Mouse (Mus musculus) limb, embryonic 11.5 days (tissue): ENCODE results near the gene Mettl21a. TPM values are rescaled to one million over a fixed set of nuclear protein-coding genes. Genes with fewer than 3 reads are reported as not detected.

Experiments
- ATAC-seq: fragments of 200-750 bp; cut with Nextera tagmentation; 2 replicates; pipeline ENCODE4 v1.8.0; 2017; ENCODE audit warnings: low read depth; ENCODE audit not compliant: insufficient number of reproducible peaks, low FRiP score, low TSS enrichment
- DNase-seq: peaks from one replicate; pipeline ENCODE4 v3.0.0-alpha.2; 2015; ENCODE audit warnings: low spot score
- H3K27ac ChIP-seq: fragments of 300-500 bp; sonication (generic); replicated peaks from 2 replicates; pipeline ENCODE4 v1.5.1; 2014; ENCODE audit warnings: low read depth, mild to moderate bottlenecking, low read length
- H3K27me3 ChIP-seq: fragments of 300-500 bp; sonication (generic); 2 replicates; pipeline ENCODE4 v1.6.1; 2014; ENCODE audit warnings: mild to moderate bottlenecking, low read length, mixed read lengths; ENCODE audit not compliant: control insufficient read depth, insufficient read depth
- H3K36me3 ChIP-seq: fragments of 300-500 bp; sonication (generic); 2 replicates; pipeline ENCODE4 v1.6.1; 2014; ENCODE audit warnings: mild to moderate bottlenecking, low read length, moderate library complexity, mixed read lengths; ENCODE audit not compliant: control insufficient read depth, insufficient read depth
- H3K4me1 ChIP-seq: fragments of 300-500 bp; sonication (generic); 2 replicates; pipeline ENCODE4 v1.6.1; 2014; ENCODE audit warnings: low read length, mixed read lengths; ENCODE audit not compliant: control insufficient read depth, insufficient read depth
- H3K4me2 ChIP-seq: fragments of 300-500 bp; sonication (generic); 2 replicates; pipeline ENCODE4 v1.6.1; 2014; ENCODE audit warnings: low read depth, mild to moderate bottlenecking, moderate library complexity; ENCODE audit not compliant: severe bottlenecking
- H3K4me3 ChIP-seq: fragments of 300-500 bp; sonication (generic); 2 replicates; pipeline ENCODE4 v1.5.1; 2014; ENCODE audit warnings: low read depth, low read length
- H3K9ac ChIP-seq: fragments of 300-500 bp; sonication (generic); 2 replicates; pipeline ENCODE4 v1.6.1; 2014; ENCODE audit warnings: mild to moderate bottlenecking, low read length
- H3K9me3 ChIP-seq: fragments of 300-500 bp; sonication (generic); 2 replicates; pipeline ENCODE4 v1.6.1; 2016; ENCODE audit warnings: low read length; ENCODE audit not compliant: control insufficient read depth
- WGBS: fragments of 180-500 bp; shearing (Covaris S2); extraction: QIAGEN DNeasy Blood & Tissue Kit; methylation state at CpG from one replicate; pipeline ENCODE4 v1.1.7; 2014; 5-methylcytosine and 5-hydroxymethylcytosine counted together
- polyA plus RNA-seq: library from polyadenylated mRNA; unstranded; fragments of >200 nt; fragmentation: Nextera tagmentation; extraction: Ambion mirVana; gene quantifications from 2 replicates; pipeline ENCODE4 v1.2.1, GENCODE M21; 2014

Mettl21a gene
- polyA plus RNA-seq, 1 experiment from 2014 or later = 22.4 TPM

DNA sequence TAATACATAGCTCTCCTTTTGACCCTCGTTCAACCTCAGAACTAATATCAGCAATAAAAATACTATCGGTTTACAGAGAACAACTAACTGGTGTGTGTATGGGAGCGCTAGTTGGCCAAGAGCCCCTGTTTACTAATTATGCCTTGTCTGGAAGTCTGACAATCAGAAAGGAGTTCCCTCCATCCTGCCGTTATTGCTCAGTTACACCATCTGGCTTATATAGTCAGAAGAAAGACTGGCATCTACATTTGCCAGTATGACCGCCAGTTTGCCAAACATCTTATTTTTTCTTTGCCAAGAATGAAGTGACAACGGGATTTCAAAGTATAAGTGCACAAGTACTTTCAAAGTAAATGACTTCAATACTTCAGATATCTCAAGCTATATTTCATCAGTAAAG, 24.0 kb upstream of the Mettl21a start:
- ATAC-seq (no peak), DNase-seq (no peak)
- Histone ChIP-seq H3K4me1 (no peaks in the 10 kb centered on the region), H3K4me3 (no peak overlapping the region), H3K27me3 (no peaks in the 10 kb centered on the region), H3K9ac (no peak overlapping the region), H3K4me2 (no peak overlapping the region), H3K36me3 (no peaks in the 10 kb centered on the region), H3K9me3 (no peaks in the 10 kb centered on the region), H3K27ac (no peak overlapping the region)
- 89% methylated on average over 6 of the region's 6 CpGs for WGBS

DNA sequence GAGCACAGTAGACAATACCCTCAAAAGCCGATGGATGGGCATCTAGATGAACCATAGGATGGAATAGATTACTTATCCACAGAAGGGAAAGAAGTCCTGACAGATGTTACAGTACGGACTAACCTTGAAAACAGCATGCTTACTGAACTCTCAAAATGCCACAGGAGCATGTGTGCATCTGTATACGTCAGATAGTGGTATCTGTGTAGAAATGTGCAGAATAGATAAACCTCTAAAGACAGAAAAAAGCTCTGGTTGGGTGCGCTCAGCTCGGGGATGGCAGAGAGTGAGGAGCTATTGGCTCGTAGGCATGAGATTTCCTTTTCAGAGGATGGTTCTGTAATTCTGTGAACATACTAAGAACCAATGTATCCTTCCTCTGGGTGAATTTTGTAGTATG, 22.2 kb upstream of the Mettl21a start:
- Histone ChIP-seq H3K4me3 (no peak overlapping the region), H3K9ac (no peak overlapping the region), H3K4me1 (no peaks in the 10 kb centered on the region), H3K27me3 (no peaks in the 10 kb centered on the region), H3K36me3 (no peaks in the 10 kb centered on the region), H3K4me2 (no peak overlapping the region), H3K9me3 (no peaks in the 10 kb centered on the region), H3K27ac (no peak overlapping the region)
- DNase-seq (no peak), ATAC-seq (no peak)
- WGBS = 90% methylated on average over 6 of the region's 6 CpGs

DNA sequence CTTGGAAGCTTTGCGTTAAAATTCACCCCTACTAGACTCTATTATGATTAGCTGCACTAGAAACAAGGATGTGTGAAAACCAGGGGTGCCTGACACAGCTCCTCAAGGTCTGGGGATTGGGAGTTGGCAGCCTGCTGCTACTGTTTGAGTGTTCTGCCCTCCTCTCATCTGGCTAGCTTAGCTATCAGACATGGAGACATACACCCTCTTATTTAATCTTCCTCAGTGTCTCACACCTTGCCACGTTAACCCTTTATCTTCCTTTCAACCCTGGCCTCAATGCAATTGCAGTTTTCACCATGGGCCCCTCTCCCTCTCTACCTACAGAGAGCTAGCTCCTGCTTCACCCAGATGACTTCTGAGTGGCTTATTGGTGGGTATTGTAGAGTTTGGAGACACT, 18.6 kb upstream of the Mettl21a start:
- Histone ChIP-seq H3K9me3 (no peaks in the 10 kb centered on the region), H3K4me2 (no peak overlapping the region), H3K4me3 (no peak overlapping the region), H3K27ac (no peak overlapping the region), H3K36me3 (no peaks in the 10 kb centered on the region), H3K27me3 (no peaks in the 10 kb centered on the region), H3K4me1 (no peaks in the 10 kb centered on the region), H3K9ac (no peak overlapping the region)
- WGBS = 62% methylated on average over 2 of the region's 2 CpGs
- ATAC-seq (no peak), DNase-seq (no peak)

DNA sequence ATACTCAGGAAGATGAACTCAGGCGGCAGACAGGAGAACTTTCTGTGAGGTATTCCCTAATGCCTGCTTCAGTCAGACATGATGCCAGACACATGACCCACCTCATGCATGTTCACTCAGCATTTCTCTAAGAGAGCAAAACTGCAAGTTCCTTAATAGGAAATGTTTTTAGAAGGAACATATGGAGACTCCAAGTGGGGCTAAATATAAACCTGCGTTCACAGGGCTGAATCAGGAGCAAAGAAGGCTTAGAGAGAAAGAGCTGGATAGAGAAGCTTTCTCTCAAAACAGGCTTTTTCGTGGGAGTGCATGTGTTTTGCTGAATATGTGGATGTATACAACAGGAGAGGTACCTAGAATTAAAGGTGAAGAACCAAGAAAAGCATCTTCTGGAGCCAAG, 16.2 kb upstream of the Mettl21a start:
- Histone ChIP-seq H3K9me3 (no peaks in the 10 kb centered on the region), H3K4me1 (no peaks in the 10 kb centered on the region), H3K36me3 (no peaks in the 10 kb centered on the region), H3K9ac (no peak overlapping the region), H3K27ac (no peak overlapping the region), H3K27me3 (no peaks in the 10 kb centered on the region), H3K4me2 (no peak overlapping the region), H3K4me3 (no peak overlapping the region)
- no peak for ATAC-seq
- no peak for DNase-seq
- WGBS = 93% methylated on average over 3 of the region's 3 CpGs

DNA sequence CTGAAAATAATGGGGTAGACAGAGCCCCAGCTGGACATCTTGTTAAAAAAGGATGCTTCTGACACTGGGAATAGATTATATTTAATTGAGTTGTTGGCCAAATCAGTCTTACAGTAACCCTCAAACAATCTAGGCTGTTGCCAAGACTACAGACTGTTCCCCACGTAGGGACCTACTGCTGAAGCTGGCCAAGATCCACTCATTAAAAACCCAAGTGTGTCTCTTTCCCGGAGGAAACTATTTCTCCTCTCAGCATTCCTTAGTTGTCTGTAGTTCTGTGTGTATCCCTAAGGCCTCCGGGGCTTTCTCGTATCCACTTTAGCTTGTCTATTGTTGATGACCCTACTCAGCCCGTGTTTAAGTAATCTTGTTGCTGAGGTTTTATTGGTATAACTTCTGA, 14.5 kb upstream of the Mettl21a start:
- Histone ChIP-seq H3K9ac (no peak overlapping the region), H3K36me3 (no peaks in the 10 kb centered on the region), H3K4me1 (no peaks in the 10 kb centered on the region), H3K4me3 (no peak overlapping the region), H3K4me2 (no peak overlapping the region), H3K27ac (no peak overlapping the region), H3K27me3 (no peaks in the 10 kb centered on the region), H3K9me3 (no peaks in the 10 kb centered on the region)
- 80% methylated on average over 5 of the region's 5 CpGs for WGBS
- DNase-seq (no peak), ATAC-seq (no peak)

DNA sequence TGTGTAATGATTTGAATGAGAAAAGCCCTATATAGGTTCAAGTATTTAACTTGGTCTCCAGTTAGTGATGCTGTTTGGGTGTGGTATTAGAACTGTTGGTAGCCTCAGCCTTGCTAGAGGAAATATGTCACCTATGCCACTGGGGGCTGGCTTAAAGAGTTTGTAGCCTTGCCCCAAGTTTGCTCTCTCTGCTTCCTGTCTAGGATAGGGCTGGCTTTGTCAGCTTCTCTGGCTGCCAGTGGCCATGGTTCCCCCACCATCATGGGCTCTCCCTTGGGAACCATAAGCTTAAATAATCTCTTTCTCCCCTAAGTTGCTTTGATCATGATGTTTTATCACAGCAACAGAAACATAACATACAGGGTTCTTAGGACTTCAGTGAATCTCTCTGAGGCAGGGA, 8.2 kb upstream of the Mettl21a start:
- no peak overlapping the region for H3K9ac ChIP-seq
- ATAC-seq = no peak
- no peak overlapping the region for H3K4me3 ChIP-seq
- no peak overlapping the region for H3K4me2 ChIP-seq
- no peaks in the 10 kb centered on the region for H3K4me1 ChIP-seq
- H3K9me3 ChIP-seq = no peaks in the 10 kb centered on the region
- H3K27ac ChIP-seq = no peak overlapping the region
- no peak for DNase-seq
- H3K27me3 ChIP-seq = no peaks in the 10 kb centered on the region
- H3K36me3 ChIP-seq = no peaks in the 10 kb centered on the region

DNA sequence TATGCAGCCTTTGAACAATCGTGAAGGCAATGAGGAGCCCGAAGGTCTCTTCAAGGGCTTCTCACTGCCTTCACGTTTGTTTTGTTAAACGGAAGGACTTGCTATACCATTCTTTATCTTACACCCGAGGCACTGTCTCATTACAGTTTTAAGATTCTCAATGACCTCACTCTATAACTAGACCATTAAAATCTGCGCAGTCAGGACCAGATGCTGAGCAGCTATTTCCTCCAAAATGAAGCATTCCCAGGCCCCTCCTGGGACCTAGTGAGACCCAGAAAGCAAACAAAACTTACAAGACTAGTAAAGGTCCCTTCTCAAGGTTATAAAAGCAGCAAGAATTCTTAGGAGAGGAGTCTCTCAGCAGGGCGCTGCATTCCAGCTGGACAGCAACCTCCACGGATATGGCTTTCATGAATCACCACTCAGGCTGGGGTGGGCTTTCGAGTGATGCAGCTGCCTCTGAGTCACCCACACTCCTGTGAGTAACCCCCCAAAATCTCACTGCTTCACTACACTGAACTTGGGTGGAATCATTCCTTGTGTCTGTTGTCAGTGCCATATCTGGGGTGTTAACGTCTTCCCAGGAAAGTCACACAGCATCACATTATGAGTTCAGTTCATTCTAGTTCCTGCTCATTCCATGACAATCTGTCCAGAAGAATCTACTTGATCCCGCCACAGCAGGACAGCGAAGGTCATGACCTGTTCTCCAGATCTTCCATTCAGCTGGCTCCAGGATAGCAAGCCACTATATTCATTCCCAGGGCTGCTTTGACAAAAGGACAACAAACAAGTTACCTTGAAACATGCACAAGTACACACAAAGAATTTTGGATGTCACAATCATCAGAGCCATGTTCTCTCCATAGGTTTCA, 6.8 kb upstream of the Mettl21a start:
- H3K27me3 ChIP-seq = no peaks in the 10 kb centered on the region
- H3K9ac ChIP-seq = no peak overlapping the region
- ATAC-seq = no peak
- no peak for DNase-seq
- H3K36me3 ChIP-seq = no peaks in the 10 kb centered on the region
- H3K27ac ChIP-seq = no peak overlapping the region
- no peaks in the 10 kb centered on the region for H3K9me3 ChIP-seq
- 67% methylated on average over 12 of the region's 12 CpGs for WGBS
- no peak overlapping the region for H3K4me2 ChIP-seq
- no peaks in the 10 kb centered on the region for H3K4me1 ChIP-seq
- H3K4me3 ChIP-seq = no peak overlapping the region

- Histone ChIP-seq H3K27me3 (no peaks in the 10 kb centered on the region), H3K9me3 (no peaks in the 10 kb centered on the region), H3K36me3 (no peaks in the 10 kb centered on the region), H3K4me1 (peaks cover 5% of the 10 kb centered on the region; the same call in 1 of the 2 replicates), H3K27ac (no peak overlapping the region), H3K4me2 (no peak overlapping the region), H3K4me3 (no peak overlapping the region), H3K9ac (no peak overlapping the region)
- ATAC-seq = no peak
- 83% methylated on average over 5 of the region's 5 CpGs for WGBS
- no peak for DNase-seq
Observed at GRCm38 (mm10) chr1:64621116-64621515, 4.1 kb upstream of the Mettl21a start.

DNA sequence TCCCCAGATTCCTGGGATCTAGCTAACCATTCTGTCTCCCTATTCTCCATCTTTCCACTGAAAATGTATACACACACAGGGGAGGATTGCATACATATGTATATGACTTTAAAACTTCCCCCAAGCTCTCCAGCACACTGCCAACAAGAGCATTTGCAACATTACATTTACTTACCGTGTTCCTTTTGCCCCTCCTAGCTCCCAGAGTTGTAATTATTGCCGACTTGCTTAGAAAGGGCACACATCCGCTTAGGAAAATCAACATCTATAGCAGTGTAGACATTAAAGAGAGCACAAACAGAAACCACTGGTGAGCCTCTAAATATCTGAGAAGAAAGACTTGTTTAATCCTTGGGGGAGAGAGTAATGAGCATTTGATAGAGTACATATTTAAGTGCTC, 1.2 kb upstream of the Mettl21a start:
- H3K27ac ChIP-seq = no peak overlapping the region
- H3K4me1 ChIP-seq = peaks cover 6% of the 10 kb centered on the region; the same call in 1 of the 2 replicates
- no peak overlapping the region for H3K9ac ChIP-seq
- H3K9me3 ChIP-seq = no peaks in the 10 kb centered on the region
- peak overlapping the region; percentile 68; the same call in 1 of the 2 replicates for H3K4me3 ChIP-seq
- DNase-seq (no peak), ATAC-seq (no peak)
- H3K27me3 ChIP-seq = no peaks in the 10 kb centered on the region
- H3K36me3 ChIP-seq = no peaks in the 10 kb centered on the region
- peak overlapping the region; percentile 47 for H3K4me2 ChIP-seq
- WGBS = 71% methylated on average over 3 of the region's 3 CpGs
